Mouse (Mus musculus): ENCODE measurements at regions not wholly inside any gene's neighbourhood (a gene's known extent, or its start where the extent isn't known, plus 50 kb on each side); places are given as distances from the start of the nearest gene placed in this dataset.

GRCm38 (mm10) chr13:28750949-28751692 is 202.4 kb downstream of the Sox4 start:
- TF ChIP-seq TAL1 (IDR thresholded peaks at IDR 0.05; ENCODE audit: low read length) (no peak), GATA1 (IDR thresholded peaks at IDR 0.05; ENCODE audit: low read length) (no peak)

All from erythroblast, embryonic 14.5 days (primary cell).